Mouse (Mus musculus) retina, adult 2 months (tissue): Measurements from ENCODE around the gene Ankrd35.
A peak's percentile ranks its signal among the peaks of the same experiment; 100 is the strongest.
"Not testable (repeated sequence)": the region's sequence is repeated elsewhere in the genome, so short reads cannot be mapped to it uniquely, and the experiment has no call there.

ENCODE experiments used
- DNase-seq: peaks from one replicate; pipeline ENCODE4 v3.0.0-alpha.2; 2012; ENCODE audit warnings: low read depth, low spot score

Ankrd35 gene

GRCm38 (mm10) chr3:96673514-96673913, 3.6 kb downstream of the Ankrd35 start:
- DNase-seq = no peak

- DNase-seq = no peak
These were observed 4.5 kb downstream of the Ankrd35 start for GRCm38 (mm10) chr3:96674442-96674841.

GRCm38 (mm10) chr3:96675171-96675570, 5.2 kb downstream of the Ankrd35 start:
- DNase-seq = no peak

- no peak for DNase-seq
These were observed 5.8 kb downstream of the Ankrd35 start for GRCm38 (mm10) chr3:96675690-96676089.

GRCm38 (mm10) chr3:96678456-96678855, 8.5 kb downstream of the Ankrd35 start:
- no peak for DNase-seq

- DNase-seq = no peak
These were observed 9.3 kb downstream of the Ankrd35 start for GRCm38 (mm10) chr3:96679159-96679674.

- no peak for DNase-seq
These were observed 10.5 kb downstream of the Ankrd35 start for GRCm38 (mm10) chr3:96680269-96680956.

- no peak for DNase-seq
These were observed 13.6 kb downstream of the Ankrd35 start for GRCm38 (mm10) chr3:96683496-96683895.

- DNase-seq = no peak
These were observed 14.4 kb downstream of the Ankrd35 start for GRCm38 (mm10) chr3:96684151-96684821.

GRCm38 (mm10) chr3:96684822-96685156, 14.9 kb downstream of the Ankrd35 start:
- no peak for DNase-seq

GRCm38 (mm10) chr3:96686057-96686456, 16.1 kb downstream of the Ankrd35 start:
- not testable (repeated sequence) for DNase-seq

- no peak for DNase-seq
These were observed 18.9 kb downstream of the Ankrd35 start for GRCm38 (mm10) chr3:96688854-96689253.

GRCm38 (mm10) chr3:96690298-96690697, 20.4 kb downstream of the Ankrd35 start:
- DNase-seq = no peak

GRCm38 (mm10) chr3:96692506-96692905, 22.6 kb downstream of the Ankrd35 start:
- no peak for DNase-seq

- DNase-seq = no peak
These were observed 23.6 kb downstream of the Ankrd35 start for GRCm38 (mm10) chr3:96693579-96693978.

- peak; percentile 50 for DNase-seq
These were observed 26.4 kb downstream of the Ankrd35 start, which contains the start of gene Pias3 for GRCm38 (mm10) chr3:96696198-96696765. Pias3 (plus strand) TSS chr3:96696384.

- peak; percentile 76 for DNase-seq
These were observed 27.1 kb downstream of the Ankrd35 start for GRCm38 (mm10) chr3:96696766-96697732.

GRCm38 (mm10) chr3:96698993-96699690, 29.2 kb downstream of the Ankrd35 start:
- DNase-seq = peak; percentile 53

- no peak for DNase-seq
These were observed 30.4 kb downstream of the Ankrd35 start for GRCm38 (mm10) chr3:96700376-96700775.

- DNase-seq = no peak
These were observed 31.1 kb downstream of the Ankrd35 start for GRCm38 (mm10) chr3:96701003-96701402.

GRCm38 (mm10) chr3:96704778-96705177, 34.8 kb downstream of the Ankrd35 start:
- DNase-seq = no peak
